Mouse (Mus musculus): ENCODE data around the gene Gm14295. TPM values are rescaled to one million over a fixed set of nuclear protein-coding genes. Genes with fewer than 3 reads are reported as not detected.
"Not testable (repeated sequence)": the region's sequence is repeated elsewhere in the genome, so short reads cannot be mapped to it uniquely, and the experiment has no call there.

The Gm14295 gene
- total RNA-seq (2014; rRNA removed): 9.3 and 11.5 TPM in 2 replicates
- polyA plus RNA-seq (2015; fragmentation: Nextera tagmentation; extraction: Ambion mirVana): 11.2 and 16.6 TPM in 2 replicates

GRCm38 (mm10) chr2:176798312-176798711, at the start of gene Gm14295:
Gm14295 (plus strand) TSS chr2:176798612.
- H3K27ac ChIP-seq (ENCODE audit: low read depth, low read length); H3K9me3 ChIP-seq (ENCODE audit: low read length); DNase-seq (ENCODE audit: low spot score); H3K4me1 ChIP-seq (ENCODE audit: insufficient read depth, low read length); H3K27me3 ChIP-seq (ENCODE audit: insufficient read depth, low read length); H3K9ac ChIP-seq (replicated peaks; ENCODE audit: low read length, poor library complexity, severe bottlenecking); H3K36me3 ChIP-seq (ENCODE audit: insufficient read depth, low read length); ATAC-seq (ENCODE audit: low FRiP score): not testable (repeated sequence)
- Histone ChIP-seq H3K4me3 (ENCODE audit: low read depth, low read length) (peak within 1 kb of the TSS; percentile 29), H3K4me2 (ENCODE audit: low read depth, low read length, poor library complexity, severe bottlenecking) (peak within 1 kb of the TSS; percentile 22; the same call in 1 of the 2 replicates)
- WGBS: no CpG with 5 or more reads among the region's 6 CpGs

GRCm38 (mm10) chr2:176798785-176799184, 373 bp downstream of the Gm14295 start:
- 34% methylated on average over 9 of the region's 15 CpGs for WGBS
- not testable (repeated sequence) for H3K36me3 ChIP-seq (ENCODE audit: insufficient read depth, low read length)

GRCm38 (mm10) chr2:176830840-176831239, 32.4 kb downstream of the Gm14295 start, which contains the start of gene Gm14408:
Gm14408 (plus strand) TSS chr2:176831140.
- not testable (repeated sequence) for H3K4me3 ChIP-seq (ENCODE audit: low read depth, low read length); H3K27me3 ChIP-seq (ENCODE audit: insufficient read depth, low read length); H3K36me3 ChIP-seq (ENCODE audit: insufficient read depth, low read length); H3K4me1 ChIP-seq (ENCODE audit: insufficient read depth, low read length); ATAC-seq (ENCODE audit: low FRiP score); H3K27ac ChIP-seq (ENCODE audit: low read depth, low read length); H3K9me3 ChIP-seq (ENCODE audit: low read length); H3K4me2 ChIP-seq (ENCODE audit: low read depth, low read length, poor library complexity, severe bottlenecking); H3K9ac ChIP-seq (replicated peaks; ENCODE audit: low read length, poor library complexity, severe bottlenecking); DNase-seq (ENCODE audit: low spot score)
- WGBS: 87% methylated on average over 1 of the region's 3 CpGs

More at GRCm38 (mm10) chr2:176798785-176799184, 373 bp downstream of the Gm14295 start:
- not testable (repeated sequence) for H3K9me3 ChIP-seq (ENCODE audit: low read length); H3K4me1 ChIP-seq (ENCODE audit: insufficient read depth, low read length); H3K27me3 ChIP-seq (ENCODE audit: insufficient read depth, low read length); ATAC-seq (ENCODE audit: low FRiP score); DNase-seq (ENCODE audit: low spot score); H3K9ac ChIP-seq (replicated peaks; ENCODE audit: low read length, poor library complexity, severe bottlenecking); H3K27ac ChIP-seq (ENCODE audit: low read depth, low read length)
- peak overlapping the region; percentile 29 for H3K4me3 ChIP-seq (ENCODE audit: low read depth, low read length)
- peak overlapping the region; percentile 22; the same call in 1 of the 2 replicates for H3K4me2 ChIP-seq (ENCODE audit: low read depth, low read length, poor library complexity, severe bottlenecking)

Other genes with a start within 250 kb of the Gm14295 start
- gene Gm14308, start 162.3 kb upstream of the Gm14295 start, total RNA-seq (2014; rRNA removed): 8.2 and 14.9 TPM in 2 replicates
- gene Gm14308, start 162.3 kb upstream of the Gm14295 start, polyA plus RNA-seq (2015; fragmentation: Nextera tagmentation; extraction: Ambion mirVana): 18.4 and 21.1 TPM in 2 replicates
- 7.5 and 11.6 TPM in 2 replicates for gene Zfp973, start 128.1 kb upstream of the Gm14295 start, total RNA-seq (2014; rRNA removed)
- gene Zfp973, start 128.1 kb upstream of the Gm14295 start, polyA plus RNA-seq (2015; fragmentation: Nextera tagmentation; extraction: Ambion mirVana): 9.4 and 11.2 TPM in 2 replicates
- 30.3 and 39.6 TPM in 2 replicates for gene Gm14305, start 90.3 kb upstream of the Gm14295 start, total RNA-seq (2014; rRNA removed)
- 43.0 and 43.4 TPM in 2 replicates for gene Gm14305, start 90.3 kb upstream of the Gm14295 start, polyA plus RNA-seq (2015; fragmentation: Nextera tagmentation; extraction: Ambion mirVana)
- gene Gm14408, start 32.5 kb downstream of the Gm14295 start, total RNA-seq (2014; rRNA removed): not detected in 2 replicates
- gene Gm14408, start 32.5 kb downstream of the Gm14295 start, polyA plus RNA-seq (2015; fragmentation: Nextera tagmentation; extraction: Ambion mirVana): not detected in 2 replicates
- 8.6 and 13.3 TPM in 2 replicates for gene Gm14296, start 129.2 kb downstream of the Gm14295 start, total RNA-seq (2014; rRNA removed)
- 4.8 and 11.1 TPM in 2 replicates for gene Gm14296, start 129.2 kb downstream of the Gm14295 start, polyA plus RNA-seq (2015; fragmentation: Nextera tagmentation; extraction: Ambion mirVana)
- 0.49 and 3.4 TPM in 2 replicates for gene Gm14419, start 202.3 kb downstream of the Gm14295 start, total RNA-seq (2014; rRNA removed)
- 11.3 and 13.7 TPM in 2 replicates for gene Gm14419, start 202.3 kb downstream of the Gm14295 start, polyA plus RNA-seq (2015; fragmentation: Nextera tagmentation; extraction: Ambion mirVana)

All from midbrain, postnatal 0 days (tissue).